Mouse (Mus musculus): ENCODE measurements at regions not wholly inside any gene's neighbourhood (a gene's known extent, or its start where the extent isn't known, plus 50 kb on each side); places are given as distances from the start of the nearest gene placed in this dataset.
A peak's percentile ranks its signal among the peaks of the same experiment; 100 is the strongest.

GRCm38 (mm10) chr3:153791610-153792363, 52.2 kb upstream of the Asb17 start:
- Histone ChIP-seq H3K36me3 (replicated peaks; ENCODE audit: control insufficient read depth, insufficient read depth, low read depth, low read length) (no peaks in the 10 kb centered on the region), H3K27ac (replicated peaks; ENCODE audit: low read depth, low read length) (no peak overlapping the region), H3K4me3 (ENCODE audit: low read depth, low read length) (no peak overlapping the region), H3K9ac (replicated peaks; ENCODE audit: low read length) (no peak overlapping the region), H3K9me3 (replicated peaks; ENCODE audit: control insufficient read depth, low read length) (no peaks in the 10 kb centered on the region), H3K4me2 (ENCODE audit: low read depth, low read length) (no peak overlapping the region), H3K4me1 (ENCODE audit: control insufficient read depth, insufficient read depth, low read length) (no peaks in the 10 kb centered on the region; the same call in 1 of the 2 replicates), H3K27me3 (ENCODE audit: control insufficient read depth, insufficient read depth, low read length) (no peaks in the 10 kb centered on the region; the same call in 1 of the 2 replicates)
- DNase-seq (ENCODE audit: low spot score) (no peak), ATAC-seq (replicated peaks; ENCODE audit: insufficient number of reproducible peaks, low FRiP score, low TSS enrichment, low read depth) (peak; percentile 67; the same call in 1 of the 2 replicates)
- WGBS = 82% methylated on average over 11 of the region's 11 CpGs

- no peak overlapping the region for H3K9ac ChIP-seq (replicated peaks; ENCODE audit: low read length)
- no peak overlapping the region for H3K27ac ChIP-seq (replicated peaks; ENCODE audit: low read depth, low read length)
- no peaks in the 10 kb centered on the region for H3K36me3 ChIP-seq (replicated peaks; ENCODE audit: control insufficient read depth, insufficient read depth, low read depth, low read length)
- H3K4me2 ChIP-seq (ENCODE audit: low read depth, low read length) = no peak overlapping the region
- DNase-seq (ENCODE audit: low spot score) (no peak), ATAC-seq (replicated peaks; ENCODE audit: insufficient number of reproducible peaks, low FRiP score, low TSS enrichment, low read depth) (no peak)
- no peaks in the 10 kb centered on the region for H3K9me3 ChIP-seq (replicated peaks; ENCODE audit: control insufficient read depth, low read length)
- H3K4me1 ChIP-seq (ENCODE audit: control insufficient read depth, insufficient read depth, low read length) = no peaks in the 10 kb centered on the region; the same call in 1 of the 2 replicates
- H3K27me3 ChIP-seq (ENCODE audit: control insufficient read depth, insufficient read depth, low read length) = no peaks in the 10 kb centered on the region; the same call in 1 of the 2 replicates
- no peak overlapping the region for H3K4me3 ChIP-seq (ENCODE audit: low read depth, low read length)
- 89% methylated on average over 5 of the region's 5 CpGs for WGBS
These were observed 51.7 kb upstream of the Asb17 start for GRCm38 (mm10) chr3:153792364-153792703.
